Mouse (Mus musculus) common myeloid progenitor, adult 5-6 weeks (primary cell): ENCODE measurements around the gene Diexf. TPM values are rescaled to one million over a fixed set of nuclear protein-coding genes. Genes with fewer than 3 reads are reported as not detected.
A peak's percentile ranks its signal among the peaks of the same experiment; 100 is the strongest.

ENCODE experiments used
- ATAC-seq: replicated peaks from 2 replicates; pipeline ENCODE4 v1.8.0; 2016; ENCODE audit warnings: low read depth, mild to moderate bottlenecking, moderate TSS enrichment, inconsistent platforms; ENCODE audit not compliant: poor library complexity, severe bottlenecking
- total RNA-seq: library from RNA; stranded (forward); fragments of 200-1000, 187-1606 nt; gene quantifications from 2 replicates; pipeline ENCODE4 v1.2.3, GENCODE M21; 2017

The Diexf gene
- total RNA-seq, 1 experiment from 2014 or later: 22.1 TPM

GRCm38 (mm10) chr1:193090211-193090871 lies 39.7 kb downstream of the Diexf start:
- no peak for ATAC-seq

- no peak for ATAC-seq
Observed at GRCm38 (mm10) chr1:193089683-193090082, 40.4 kb downstream of the Diexf start.

DNA sequence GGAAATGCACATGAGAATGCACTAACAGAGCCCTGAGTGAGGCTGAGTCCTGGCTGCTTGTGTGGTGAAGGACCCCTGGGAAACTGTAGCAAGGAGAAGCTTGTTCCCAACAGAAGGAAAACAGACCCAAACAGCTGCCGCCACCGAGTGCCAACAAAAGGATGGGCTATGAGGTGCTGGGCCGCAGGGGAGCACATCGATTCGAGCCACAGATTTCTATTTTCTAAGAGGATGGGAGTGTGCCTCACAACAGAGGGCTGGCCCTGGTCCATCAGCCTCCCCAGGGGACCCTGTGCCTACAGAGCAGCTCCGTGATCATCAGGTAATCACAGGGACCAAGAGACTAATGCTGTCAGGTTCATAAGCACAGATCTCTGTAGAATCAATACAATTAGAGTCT lies 40.9 kb downstream of the Diexf start:
- ATAC-seq: no peak

GRCm38 (mm10) chr1:193086842-193087476 lies 43.1 kb downstream of the Diexf start:
- ATAC-seq: no peak

DNA sequence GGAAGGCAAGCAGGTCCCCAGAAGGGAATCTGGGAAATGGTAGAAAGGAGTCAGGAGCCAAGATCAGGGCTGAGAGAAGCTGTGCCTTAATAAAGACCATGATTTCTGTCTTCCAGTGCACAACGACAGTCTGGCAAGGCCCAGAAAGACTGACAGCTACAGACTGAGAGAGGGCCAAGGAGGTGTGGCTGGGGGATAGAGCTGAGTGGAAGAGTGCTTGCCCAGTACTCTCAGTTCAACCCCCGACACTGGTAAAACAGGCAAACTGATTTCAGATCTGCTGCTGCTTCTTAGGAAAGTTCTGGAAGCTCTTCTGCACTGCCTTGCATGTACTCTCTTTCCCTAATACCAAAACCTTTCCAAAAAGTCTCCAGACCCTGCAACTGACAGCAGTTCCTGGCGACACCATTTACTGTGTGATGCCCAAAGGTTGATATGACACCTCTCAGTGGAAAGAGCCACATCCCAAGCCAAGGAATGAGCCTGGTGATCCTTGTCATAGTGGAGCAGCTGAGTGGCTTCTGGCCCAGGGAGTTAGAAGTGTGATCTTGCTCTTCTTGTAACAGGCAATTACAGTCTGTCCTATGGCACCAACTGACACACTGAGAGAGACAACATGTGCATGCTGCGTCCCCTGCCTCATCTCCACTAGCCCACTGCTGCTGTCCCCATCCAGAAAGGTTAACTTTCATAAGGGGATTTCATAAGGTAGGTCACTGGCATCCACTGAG lies 43.8 kb downstream of the Diexf start:
- no peak for ATAC-seq

GRCm38 (mm10) chr1:193085541-193086020 lies 44.5 kb downstream of the Diexf start:
- ATAC-seq: no peak

DNA sequence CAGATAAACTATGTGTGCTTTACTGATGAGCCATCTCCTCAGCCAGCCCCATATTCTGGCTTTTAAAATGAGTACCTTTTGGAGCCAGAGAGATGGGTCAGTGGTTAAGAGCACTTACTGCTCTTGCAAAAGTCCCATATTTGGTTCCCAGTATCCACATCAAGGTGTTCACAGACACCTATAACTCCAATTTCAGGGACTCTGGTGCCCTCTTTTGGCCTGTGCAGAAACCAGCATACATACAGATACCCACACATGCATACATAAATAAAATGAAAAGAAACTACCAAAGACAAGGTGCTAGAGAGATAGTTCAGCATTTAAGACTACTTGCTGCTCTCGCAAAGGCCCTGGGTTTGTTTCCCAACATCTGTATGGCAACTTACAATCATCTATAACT lies 46.1 kb downstream of the Diexf start:
- ATAC-seq: no peak

DNA sequence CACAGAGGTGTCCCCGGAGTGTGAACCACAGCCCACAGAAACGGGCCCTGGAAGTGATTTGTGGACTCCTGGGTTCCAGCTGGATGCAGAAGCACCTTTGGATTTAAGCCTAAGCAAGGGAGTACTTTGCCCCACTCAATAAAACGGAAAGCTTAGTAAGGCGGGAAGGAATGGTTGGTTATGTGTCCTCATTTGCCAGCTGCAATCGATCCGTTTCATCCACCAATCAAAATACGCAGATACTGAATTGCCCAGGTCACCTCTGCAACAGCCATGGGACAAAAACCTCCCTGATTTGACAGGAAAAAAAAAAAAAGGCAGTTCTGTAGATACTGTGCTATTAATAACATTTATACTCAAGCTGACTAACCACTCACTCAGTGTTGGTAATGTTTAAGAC lies 47.0 kb downstream of the Diexf start:
- no peak for ATAC-seq

DNA sequence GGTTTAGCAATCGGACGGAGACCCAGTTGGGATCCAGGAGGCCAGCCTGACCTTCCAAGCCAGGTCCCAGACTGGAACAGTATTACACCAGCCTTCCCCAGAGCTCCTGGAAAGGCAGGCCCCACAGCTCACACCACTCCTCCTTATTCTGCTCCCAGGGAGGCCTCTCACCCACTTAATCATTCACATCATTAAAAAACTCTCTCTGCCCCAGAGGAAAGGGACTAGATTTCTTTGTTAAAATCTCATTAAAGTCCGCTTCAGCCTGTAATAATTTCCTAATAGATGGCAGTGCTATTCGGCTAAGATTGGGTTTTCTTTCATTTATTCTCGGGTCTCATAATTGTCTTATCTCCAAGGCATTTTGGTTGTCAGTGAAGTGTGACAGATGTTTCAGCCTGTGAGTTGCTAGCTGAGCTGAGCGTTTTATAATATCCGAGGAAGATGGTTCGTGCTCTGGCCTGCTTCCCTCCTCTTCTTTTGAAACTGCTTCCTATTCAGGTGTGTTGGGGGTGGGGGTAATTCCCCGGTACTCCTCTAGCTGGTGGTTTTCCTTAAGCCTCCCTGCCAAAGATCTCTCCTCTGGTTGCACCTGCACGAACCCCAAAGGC lies 47.7 kb downstream of the Diexf start:
- no peak for ATAC-seq

DNA sequence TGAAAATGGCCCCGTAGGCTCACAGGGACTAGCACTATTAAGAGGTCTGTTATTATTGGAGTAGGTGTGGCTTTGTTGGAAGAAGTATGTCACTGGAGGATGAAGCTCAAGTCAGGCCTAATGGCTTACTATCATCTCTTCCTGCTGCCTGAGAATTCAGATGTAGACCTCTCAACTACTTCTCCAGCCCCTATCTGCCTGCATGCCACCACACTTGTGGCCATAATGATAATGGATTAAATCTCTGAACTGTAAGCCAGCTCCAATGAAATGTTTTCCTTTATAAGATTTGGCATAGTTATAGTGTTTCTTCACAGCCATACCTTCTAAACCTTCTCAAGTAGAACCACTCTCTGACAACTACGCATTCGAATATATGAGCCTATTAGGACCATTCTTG lies 67.5 kb downstream of the Diexf start:
- no peak for ATAC-seq

DNA sequence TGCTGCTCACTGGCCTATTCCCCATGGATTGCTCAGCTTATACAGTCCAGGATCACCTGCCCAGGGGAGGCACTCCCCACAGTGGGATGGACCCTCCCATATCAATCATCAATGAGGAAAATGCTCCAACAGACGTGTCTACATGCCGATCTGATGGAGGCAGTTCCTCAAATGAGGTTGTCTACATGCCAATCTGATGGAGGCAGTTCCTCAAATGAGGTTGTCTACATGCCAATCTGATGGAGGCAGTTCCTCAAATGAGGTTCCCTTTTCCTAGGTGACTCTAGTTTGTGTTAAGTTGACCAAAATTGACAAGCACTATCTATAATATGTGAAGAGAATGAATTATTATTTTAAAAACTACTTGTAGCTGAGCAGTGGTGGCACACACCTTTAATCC lies 69.9 kb downstream of the Diexf start:
- peak; percentile 97 for ATAC-seq

- no peak for ATAC-seq
Observed at GRCm38 (mm10) chr1:193059596-193059995, 70.5 kb downstream of the Diexf start.

- ATAC-seq: no peak
Observed at GRCm38 (mm10) chr1:193054401-193054800, 75.7 kb downstream of the Diexf start.

DNA sequence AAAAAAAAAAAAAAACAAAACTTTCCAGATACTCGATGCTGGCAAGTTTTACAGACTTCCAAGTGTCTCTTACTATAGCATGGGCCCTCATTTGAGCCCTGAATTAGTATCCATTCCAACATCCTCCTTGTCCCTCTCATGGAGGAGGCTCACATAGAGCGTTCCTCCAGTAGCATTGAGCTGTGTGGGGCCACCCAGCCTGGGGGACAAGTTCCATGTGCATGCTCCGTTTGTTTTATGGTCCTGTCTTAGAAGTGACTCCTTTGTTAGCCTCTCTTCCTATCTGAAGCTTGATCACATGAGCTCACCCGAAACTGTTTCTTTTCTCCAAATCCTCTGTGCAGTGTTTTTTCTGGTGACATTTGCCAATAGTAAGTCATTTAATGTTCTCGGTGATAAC lies 77.0 kb downstream of the Diexf start:
- no peak for ATAC-seq

DNA sequence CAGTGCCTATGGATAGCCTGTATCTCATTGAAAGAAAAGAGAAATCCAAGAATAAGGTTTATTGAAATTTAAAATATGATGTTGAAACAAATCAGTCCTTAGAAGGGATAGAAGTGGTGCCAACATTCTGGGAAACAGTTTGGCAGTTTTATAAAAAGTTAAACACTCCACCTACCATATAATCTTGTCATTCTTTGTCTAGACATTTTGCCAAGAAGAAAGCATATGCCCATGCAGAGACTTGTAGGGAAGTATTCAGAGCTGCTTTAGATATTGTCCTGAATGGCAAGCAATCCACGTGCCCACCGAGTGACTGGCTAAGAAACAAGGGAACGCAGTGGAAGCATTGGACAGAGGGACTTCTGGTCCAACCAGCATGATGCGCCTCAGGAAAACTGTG lies 82.5 kb downstream of the Diexf start:
- no peak for ATAC-seq

DNA sequence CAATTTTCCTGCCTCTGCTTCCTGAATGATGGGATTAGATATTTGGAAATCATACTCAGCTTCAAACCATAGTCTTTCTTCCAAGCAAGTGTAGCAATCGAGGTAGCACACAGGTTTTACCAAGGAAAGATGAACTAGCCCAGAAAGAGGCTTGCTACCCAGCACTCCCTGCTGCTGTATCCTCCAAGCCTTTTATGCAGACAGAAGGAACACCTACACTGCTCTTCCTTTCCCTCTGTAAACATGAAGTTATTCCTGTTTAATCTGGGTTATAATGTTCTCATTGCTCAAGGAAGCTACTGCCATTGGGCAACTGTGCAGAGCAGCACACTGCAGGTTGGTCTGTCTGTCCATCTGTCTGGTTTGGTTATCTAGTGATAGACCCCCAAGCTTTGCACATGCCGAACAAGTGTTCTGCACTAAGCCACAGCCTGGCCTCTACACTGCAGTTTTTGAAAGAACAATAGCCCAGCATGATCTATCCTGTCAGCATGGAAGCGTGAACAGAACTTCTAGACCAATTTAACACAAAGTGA lies 87.2 kb downstream of the Diexf start:
- ATAC-seq: no peak

Other genes starting within 250 kb of the Diexf start
- gene Syt14, start 94.5 kb downstream of the Diexf start, total RNA-seq: 0.14 and 0.92 TPM in 2 replicates
- gene Irf6, start 22.8 kb upstream of the Diexf start, total RNA-seq: 1.0 and 1.6 TPM in 2 replicates
- gene A130010J15Rik, start 37.8 kb upstream of the Diexf start, total RNA-seq: 12.7 and 13.0 TPM in 2 replicates
- gene Traf3ip3, start 71.4 kb upstream of the Diexf start, total RNA-seq: 36.7 and 65.1 TPM in 2 replicates
- gene Lamb3, start 77.4 kb upstream of the Diexf start, total RNA-seq: 0.39 and 2.1 TPM in 2 replicates
- gene Hsd11b1, start 133.8 kb upstream of the Diexf start, total RNA-seq: 1.4 TPM in 1 of 2 replicates, not detected in the other
- 0.29 and 3.4 TPM in 2 replicates for gene G0s2, start 142.9 kb upstream of the Diexf start, total RNA-seq
- gene Camk1g, start 240.0 kb upstream of the Diexf start, total RNA-seq: 0.09 TPM in 1 of 2 replicates, not detected in the other